Mouse (Mus musculus): ENCODE measurements around the gene Casp8ap2.

The Casp8ap2 gene

GRCm38 (mm10) chr4:32668291-32668690, 53.0 kb downstream of the Casp8ap2 start:
- DNase-seq (ENCODE audit: low spot score in 2 of 2), result no peak

DNA sequence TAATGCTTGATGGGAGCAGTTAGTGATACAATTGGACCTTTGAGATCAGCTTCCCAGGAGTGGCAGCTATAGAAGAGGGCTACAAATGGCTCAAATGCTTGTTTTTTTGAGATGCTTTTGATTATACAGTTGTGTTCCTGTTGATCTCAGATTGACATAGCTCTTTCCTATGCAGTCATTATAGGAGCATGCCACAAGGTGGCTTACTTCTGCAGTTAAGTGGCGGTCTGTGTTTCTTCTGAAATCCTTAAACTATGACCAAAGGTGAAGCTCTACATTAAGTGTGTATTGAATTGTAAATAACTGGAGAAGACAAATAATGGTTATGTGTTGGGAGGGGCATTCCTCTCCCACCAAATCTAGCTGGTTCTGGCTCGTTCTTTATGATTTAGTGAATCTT, 54.6 kb downstream of the Casp8ap2 start:
- no peak for DNase-seq (ENCODE audit: low spot score in 2 of 2)

DNA sequence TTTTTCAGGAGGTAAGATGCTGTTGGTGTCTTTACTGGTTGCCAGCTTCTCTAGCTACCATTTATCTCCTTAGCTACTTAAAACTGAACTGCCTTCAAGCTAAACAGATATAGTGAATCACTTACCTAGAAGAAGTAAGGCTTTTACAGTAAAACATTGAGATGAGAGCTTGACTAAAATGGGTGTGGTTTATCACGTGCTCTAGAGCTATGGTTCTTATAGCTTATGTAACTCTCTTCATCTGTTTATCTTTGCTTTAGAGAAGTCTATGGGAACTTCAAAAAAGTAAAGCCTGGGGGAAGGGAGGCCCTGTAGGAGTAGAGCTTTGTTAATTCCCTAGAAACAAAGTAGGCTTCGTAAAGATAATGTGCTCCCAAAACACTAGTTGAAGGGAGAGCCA, 58.8 kb downstream of the Casp8ap2 start:
- DNase-seq (ENCODE audit: low spot score in 2 of 2), result no peak

GRCm38 (mm10) chr4:32677471-32677870, 62.2 kb downstream of the Casp8ap2 start:
- DNase-seq (ENCODE audit: low spot score in 2 of 2), result no peak

DNA sequence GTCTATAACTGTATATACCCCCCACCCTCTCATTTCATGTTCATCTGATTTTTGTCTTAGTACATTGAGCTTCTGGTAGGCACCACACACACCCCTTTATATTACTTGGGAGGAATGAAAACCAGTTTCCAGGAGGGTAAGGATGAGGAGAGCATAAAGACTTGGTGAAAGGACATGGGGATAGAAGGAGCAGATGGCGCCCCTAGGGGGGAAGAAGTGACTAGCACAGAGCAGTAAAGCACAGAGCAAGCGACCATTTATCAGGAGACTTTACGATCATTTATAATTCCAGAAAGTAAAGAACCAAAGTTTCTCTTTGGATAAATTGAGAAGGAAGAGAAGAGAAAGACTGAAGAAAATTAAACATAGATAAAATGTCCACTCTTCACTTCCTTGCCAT, 65.6 kb downstream of the Casp8ap2 start:
- DNase-seq (ENCODE audit: low spot score in 2 of 2), result no peak

DNA sequence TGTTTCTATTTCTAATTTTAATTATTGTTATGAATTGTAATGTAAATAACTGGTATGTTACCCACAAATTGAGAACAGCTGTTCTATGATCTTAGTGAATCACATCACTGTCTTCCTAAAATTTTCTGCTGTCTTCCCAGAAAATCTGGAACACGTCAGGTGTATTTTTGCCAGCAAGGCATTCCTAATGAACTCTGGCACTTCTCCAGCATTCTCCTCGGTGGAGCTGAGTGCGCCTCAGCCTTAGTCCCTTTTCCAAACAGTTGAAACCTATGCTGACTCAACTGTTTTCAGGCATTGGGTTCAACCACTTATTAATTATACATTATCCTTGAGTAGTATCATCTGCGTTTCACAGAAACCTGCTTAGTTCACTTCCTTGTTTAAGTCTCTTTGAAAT, 67.2 kb downstream of the Casp8ap2 start:
- no peak for DNase-seq (ENCODE audit: low spot score in 2 of 2)

- DNase-seq (ENCODE audit: low spot score in 2 of 2), result no peak
These were observed 67.9 kb downstream of the Casp8ap2 start for GRCm38 (mm10) chr4:32683061-32683582.
